Mouse (Mus musculus) myocyte (in vitro differentiated cells): ENCODE measurements around the gene Acp7.

Source experiments
- E2F4 ChIP-seq: IDR thresholded peaks from one replicate; pipeline ENCODE4 v1.6.1; 2011; ENCODE audit warnings: mild to moderate bottlenecking, control low read depth, moderate library complexity; ENCODE audit not compliant: insufficient read depth
- MYOG ChIP-seq, 3 experiments: IDR thresholded peaks; one replicate each; pipeline ENCODE4 v1.6.1; 2011; ENCODE audit warnings: control low read depth in 2 of 3, low read depth in 2 of 3, mild to moderate bottlenecking in 2 of 3; ENCODE audit not compliant: insufficient read length in 2 of 3, control insufficient read depth in 1 of 3, insufficient read depth in 1 of 3
- POLR2A ChIP-seq: IDR thresholded peaks from one replicate; pipeline ENCODE4 v1.6.1; 2011; ENCODE audit warnings: low read depth, mild to moderate bottlenecking, control low read depth, moderate library complexity; ENCODE audit not compliant: insufficient read length
- REST ChIP-seq: IDR thresholded peaks from one replicate; pipeline ENCODE4 v1.6.1; 2011; ENCODE audit warnings: mild to moderate bottlenecking, control low read depth, moderate library complexity; ENCODE audit not compliant: insufficient read depth, insufficient read length

DNA sequence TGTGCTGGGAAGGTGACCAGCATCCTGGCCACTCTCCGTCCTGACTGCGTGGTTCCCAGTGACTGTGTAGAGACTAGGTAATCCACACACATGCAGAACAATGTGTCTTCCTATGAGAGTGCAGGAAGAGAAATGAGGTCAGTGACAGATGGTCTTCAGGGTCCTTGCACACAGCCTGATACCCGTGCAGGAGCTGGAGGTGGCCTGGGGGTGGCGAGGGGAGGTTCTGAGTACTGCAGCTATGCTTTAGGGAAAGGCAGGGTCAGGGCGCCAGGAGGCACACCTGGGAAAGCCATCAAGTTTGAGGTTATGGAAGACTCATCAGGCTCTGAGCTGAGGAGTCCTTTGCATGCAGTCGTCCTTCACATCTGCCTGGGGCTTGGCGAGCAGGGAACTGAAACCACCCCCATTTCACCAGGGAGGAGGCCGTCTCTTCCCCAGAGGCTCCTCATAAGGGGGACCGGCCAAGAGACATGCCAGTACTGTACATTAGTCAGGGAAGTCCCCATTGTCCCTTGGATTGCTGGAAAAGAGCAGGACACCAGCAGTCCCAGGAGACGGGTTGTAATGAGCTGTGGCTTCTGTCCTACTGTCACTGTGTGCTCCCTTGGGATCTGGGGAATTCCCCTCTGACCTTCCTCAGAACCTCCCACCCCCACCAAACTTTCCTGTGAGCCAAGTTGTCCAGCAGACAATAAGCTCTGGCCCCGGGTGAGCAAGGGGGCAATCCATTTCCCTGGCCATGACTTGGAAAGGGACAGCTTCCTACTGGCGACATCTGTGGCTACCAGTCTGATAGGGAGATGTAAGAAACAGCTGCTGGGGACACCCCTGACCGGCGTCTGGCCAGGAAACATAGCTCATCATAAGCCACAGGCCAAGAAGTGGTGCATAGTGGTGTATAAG, 37.7 kb downstream of the Acp7 start:
- TF ChIP-seq POLR2A = no peak
- TF ChIP-seq MYOG (IDR thresholded peaks at IDR 0.05; ENCODE audit: control insufficient read depth in 1 of 3, insufficient read depth in 1 of 3, insufficient read length in 2 of 3, low read depth in 2 of 3) = peak in 2 of 3 experiments; percentile 15 to 73
- TF ChIP-seq REST = no peak
- TF ChIP-seq E2F4 = no peak
